Mouse (Mus musculus): ENCODE measurements around the gene Tmem52.

DNA sequence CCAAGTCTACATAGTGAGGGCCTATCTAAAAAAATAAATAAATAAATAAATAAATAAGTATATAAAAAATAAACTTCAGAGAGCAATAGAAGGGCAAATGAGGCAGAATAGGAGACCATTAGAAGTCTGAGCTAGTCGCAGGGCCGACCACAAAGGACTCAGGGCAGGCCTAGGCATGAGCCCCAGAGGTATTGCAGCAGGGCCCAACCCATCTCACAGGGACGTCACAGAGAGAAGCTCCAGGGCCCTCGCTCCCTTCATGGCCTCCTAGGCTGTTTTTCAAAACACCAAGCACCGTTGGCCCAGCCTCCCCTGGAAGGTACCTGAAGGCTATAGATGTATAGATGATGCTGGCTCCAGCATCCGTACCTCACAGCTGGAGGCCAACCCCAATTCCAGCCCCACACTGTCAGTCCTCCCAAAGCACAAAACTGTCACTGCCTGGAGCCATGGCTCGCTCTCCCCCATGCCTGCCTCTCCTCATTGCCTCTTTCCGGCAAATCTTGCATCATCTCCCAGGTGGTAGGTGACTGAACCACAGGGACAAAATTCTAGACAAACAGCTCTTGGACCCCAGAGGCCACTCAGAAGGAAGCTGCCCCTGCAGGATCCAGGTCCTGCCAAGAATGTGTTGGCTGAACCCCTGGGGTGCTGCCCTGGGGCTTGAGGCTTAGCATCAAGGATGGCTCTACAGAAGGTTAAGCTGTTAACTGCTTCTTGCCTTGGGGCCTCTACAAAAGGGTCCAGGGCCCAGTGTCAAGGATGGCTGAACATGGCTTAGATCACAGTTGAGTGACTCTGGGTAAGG, 14.0 kb downstream of the Tmem52 start:
- TF ChIP-seq CTCF (IDR thresholded peaks at IDR 0.05; ENCODE audit: low read depth, low read length) (no peak), GATA1 (IDR thresholded peaks at IDR 0.05; ENCODE audit: borderline replicate concordance, low read length) (no peak), TAL1 (conservative IDR thresholded peaks at IDR 0.05; ENCODE audit: low read depth, low read length) (no peak), POLR2AphosphoS5 (IDR thresholded peaks at IDR 0.05; ENCODE audit: insufficient replicate concordance, low read depth, low read length) (no peak)

Data from G1E (cell line).